Mouse (Mus musculus) C3H10T1/2 (cell line): Measurements from ENCODE around the gene Chrne. TPM values are rescaled to one million over a fixed set of nuclear protein-coding genes. Genes with fewer than 3 reads are reported as not detected.

Experiments
- polyA plus RNA-seq, 2 experiments: library from polyadenylated mRNA; unstranded; fragments of >200 nt; fragmentation: generic; extraction: Trizol; gene quantifications; one replicate each; pipeline ENCODE4 v1.2.1; 2012; ENCODE audit warnings: missing spikeins in 2 of 2

Chrne gene
- polyA plus RNA-seq: not detected

GRCm38 (mm10) chr11:70619101-70619500, at the start of gene Chrne:
Gene Chrne (minus strand): TSS chr11:70619216.

GRCm38 (mm10) chr11:70656964-70657363, 37.9 kb upstream of the Chrne start, which contains the start of gene Eno3:
Gene Eno3 (plus strand): TSS chr11:70657202.

GRCm38 (mm10) chr11:70654198-70654922, 35.3 kb upstream of the Chrne start, which contains the start of gene Pfn1:
Gene Pfn1 (minus strand): TSS chr11:70654644.

GRCm38 (mm10) chr11:70646691-70647650, 28.0 kb upstream of the Chrne start, which contains the start of the genes Rnf167 and Slc25a11:
Gene Rnf167 (plus strand): TSS chr11:70647235.
Gene Slc25a11 (minus strand): TSS chr11:70647479.

GRCm38 (mm10) chr11:70638714-70639278, 19.8 kb upstream of the Chrne start, which contains the start of gene Gp1ba:
Gene Gp1ba (plus strand): TSS chr11:70639122.

GRCm38 (mm10) chr11:70615516-70616093, 3.4 kb downstream of the Chrne start, which contains the start of gene 4930544D05Rik:
Gene 4930544D05Rik (plus strand): TSS chr11:70615848.

Other genes starting within 250 kb of the Chrne start
- gene Pelp1, start 209.2 kb downstream of the Chrne start, polyA plus RNA-seq: 10 to 100 TPM; 31.0 to 47.5 TPM
- 10 to 100 TPM; 24.4 to 35.9 TPM for gene Arrb2, start 186.6 kb downstream of the Chrne start, polyA plus RNA-seq
- gene Med11, start 167.3 kb downstream of the Chrne start, polyA plus RNA-seq: 10 to 100 TPM; 60.7 to 61.7 TPM
- gene Zmynd15, start 159.8 kb downstream of the Chrne start, polyA plus RNA-seq: under 1 TPM; 0.05 to 0.08 TPM
- gene Cxcl16, start 159.2 kb downstream of the Chrne start, polyA plus RNA-seq: under 1 TPM; 0.04 to 0.19 TPM
- not detected for gene Tm4sf5, start 114.0 kb downstream of the Chrne start, polyA plus RNA-seq
- not detected for gene Vmo1, start 104.6 kb downstream of the Chrne start, polyA plus RNA-seq
- gene Gltpd2, start 100.0 kb downstream of the Chrne start, polyA plus RNA-seq: not detected
- gene Psmb6, start 93.8 kb downstream of the Chrne start, polyA plus RNA-seq: 1,000 to 10,000 TPM in 1 of 2 experiments, 100 to 1,000 TPM in 1; 562 to 1,060 TPM
- not detected for gene Gm40193, start 86.3 kb downstream of the Chrne start, polyA plus RNA-seq
- gene Pld2, start 79.2 kb downstream of the Chrne start, polyA plus RNA-seq: 10 to 100 TPM in 1 of 2 experiments, 1 to 10 TPM in 1; 7.9 to 23.3 TPM
- gene Mink1, start 56.3 kb downstream of the Chrne start, polyA plus RNA-seq: 10 to 100 TPM; 12.7 to 36.0 TPM
- not detected for gene 4930544D05Rik, start 3.4 kb downstream of the Chrne start, polyA plus RNA-seq
- under 1 TPM; 0.05 to 0.72 TPM for gene Gp1ba, start 19.9 kb upstream of the Chrne start, polyA plus RNA-seq
- 10 to 100 TPM; 10.2 to 50.0 TPM for gene Rnf167, start 28.0 kb upstream of the Chrne start, polyA plus RNA-seq
- gene Slc25a11, start 28.3 kb upstream of the Chrne start, polyA plus RNA-seq: 100 to 1,000 TPM; 104 to 176 TPM
- gene Pfn1, start 35.4 kb upstream of the Chrne start, polyA plus RNA-seq: 1,000 to 10,000 TPM; 2,430 to 5,299 TPM
- gene Eno3, start 38.0 kb upstream of the Chrne start, polyA plus RNA-seq: 100 to 1,000 TPM in 1 of 2 experiments, 10 to 100 TPM in 1; 53.8 to 231 TPM
- gene Spag7, start 50.2 kb upstream of the Chrne start, polyA plus RNA-seq: 10 to 100 TPM; 22.6 to 90.3 TPM
- 10 to 100 TPM in 1 of 2 experiments, 1 to 10 TPM in 1; 5.0 to 21.0 TPM for gene Camta2, start 68.9 kb upstream of the Chrne start, polyA plus RNA-seq
- 1 to 10 TPM; 1.7 to 8.8 TPM for gene Inca1, start 80.9 kb upstream of the Chrne start, polyA plus RNA-seq
- gene Kif1c, start 81.3 kb upstream of the Chrne start, polyA plus RNA-seq: 10 to 100 TPM; 64.8 to 73.5 TPM
- 1 to 10 TPM in 1 of 2 experiments, under 1 TPM in 1; 0.25 to 1.1 TPM for gene Zfp3, start 145.0 kb upstream of the Chrne start, polyA plus RNA-seq
- gene Scimp, start 193.4 kb upstream of the Chrne start, polyA plus RNA-seq: not detected
- gene Rabep1, start 225.6 kb upstream of the Chrne start, polyA plus RNA-seq: 1 to 10 TPM; 2.9 to 8.3 TPM